Mouse (Mus musculus) forebrain, postnatal 0 days (tissue): Measurements from ENCODE around the gene Xylb. TPM values are rescaled to one million over a fixed set of nuclear protein-coding genes. Genes with fewer than 3 reads are reported as not detected.

ENCODE experiments used
- ATAC-seq: fragments of 200-750 bp; cut with Nextera tagmentation; 2 replicates; pipeline ENCODE4 v1.8.0; 2017; ENCODE audit warnings: mild to moderate bottlenecking, moderate library complexity
- DNase-seq: peaks from one replicate; pipeline ENCODE4 v3.0.0-alpha.2; 2015
- H3K27ac ChIP-seq: fragments of 300-500 bp; sonication (generic); 2 replicates; pipeline ENCODE4 v1.5.1; 2014; ENCODE audit warnings: low read depth, mild to moderate bottlenecking, antibody characterized with exemption, low read length, moderate library complexity, mixed read lengths
- H3K27me3 ChIP-seq: fragments of 300-500 bp; sonication (generic); 2 replicates; pipeline ENCODE4 v1.6.1; 2014; ENCODE audit warnings: mild to moderate bottlenecking, low read length, mixed read lengths; ENCODE audit not compliant: insufficient read depth
- H3K36me3 ChIP-seq: fragments of 300-500 bp; sonication (generic); 2 replicates; pipeline ENCODE4 v1.6.1; 2014; ENCODE audit warnings: mild to moderate bottlenecking, moderate library complexity; ENCODE audit not compliant: insufficient read depth
- H3K4me1 ChIP-seq: fragments of 300-500 bp; sonication (generic); 2 replicates; pipeline ENCODE4 v1.6.1; 2014; ENCODE audit warnings: antibody characterized with exemption; ENCODE audit not compliant: insufficient read depth
- H3K4me2 ChIP-seq: fragments of 300-500 bp; sonication (generic); 2 replicates; pipeline ENCODE4 v1.6.1; 2014; ENCODE audit warnings: low read depth, mild to moderate bottlenecking, moderate library complexity
- H3K4me3 ChIP-seq: fragments of 300-500 bp; sonication (generic); 2 replicates; pipeline ENCODE4 v1.5.1; 2014; ENCODE audit warnings: low read depth, low read length, mixed read lengths
- H3K9ac ChIP-seq: fragments of 300-500 bp; sonication (generic); 2 replicates; pipeline ENCODE4 v1.6.1; 2014; ENCODE audit warnings: mild to moderate bottlenecking
- H3K9me3 ChIP-seq: fragments of 300-500 bp; sonication (generic); 2 replicates; pipeline ENCODE4 v1.6.1; 2016; ENCODE audit warnings: low read length
- CTCF ChIP-seq: sonication (generic); IDR thresholded peaks from 2 replicates; pipeline ENCODE4 v1.5.1; 2016; ENCODE audit warnings: antibody characterized with exemption, control low read depth, low read depth
- WGBS: fragments of 180-500 bp; shearing (Covaris S2); extraction: QIAGEN DNeasy Blood & Tissue Kit; methylation state at CpG from one replicate; pipeline ENCODE4 v1.1.7; 2014; 5-methylcytosine and 5-hydroxymethylcytosine counted together
- polyA plus RNA-seq: library from polyadenylated mRNA; unstranded; fragments of >200 nt; fragmentation: Nextera tagmentation; extraction: Ambion mirVana; gene quantifications from 2 replicates; pipeline ENCODE4 v1.2.1, GENCODE M21; 2015
- total RNA-seq: library from RNA; depleted of rRNA; stranded (reverse); fragments of >200 nt; gene quantifications from 2 replicates; pipeline ENCODE4 v1.2.3, GENCODE M21; 2014; rRNA removed

Gene Xylb
- total and polyA plus RNA-seq, 2 experiments from 2014 or later = 3.7 to 5.0 TPM

DNA sequence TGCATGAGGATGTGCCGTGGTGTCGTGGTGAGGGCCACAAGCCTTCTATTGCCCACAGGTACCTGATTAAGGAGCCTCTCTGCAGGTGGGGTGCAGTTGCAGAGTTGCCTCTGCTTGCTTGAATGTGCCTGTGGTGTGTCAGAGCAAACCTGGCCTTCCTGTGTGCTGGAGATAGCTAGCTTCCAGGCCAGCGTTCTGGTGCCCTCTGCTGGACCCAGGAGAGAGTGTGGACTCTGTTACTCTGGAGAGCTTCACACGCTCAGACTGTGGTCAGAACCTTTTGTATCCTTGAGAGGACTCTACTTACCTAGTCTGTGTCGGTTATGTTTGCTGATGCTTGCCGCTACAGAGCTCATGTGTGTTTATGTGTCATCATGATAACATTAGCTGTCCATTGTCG is 73.1 kb downstream of the Xylb start:
- peak; percentile 86 for ATAC-seq

DNA sequence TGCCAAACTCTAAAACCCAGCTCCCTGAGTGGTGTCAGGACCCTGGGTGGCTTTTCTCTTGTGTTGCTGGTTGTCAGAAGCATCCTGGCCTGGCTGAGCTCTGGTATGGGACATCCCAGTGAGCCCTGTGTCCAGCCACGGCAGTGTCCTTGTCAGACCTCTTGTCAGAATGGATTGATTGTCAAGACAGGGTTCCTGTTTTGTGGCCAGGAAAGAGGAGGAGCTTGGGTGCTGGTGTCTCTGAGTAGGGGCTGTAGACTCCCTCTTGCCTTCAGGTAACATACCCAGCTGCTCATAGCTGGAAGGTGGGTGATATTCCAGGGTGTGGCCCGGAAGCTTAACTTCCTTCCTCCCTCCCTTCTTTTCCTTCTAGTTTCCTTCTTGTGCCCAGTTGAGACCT is 78.7 kb downstream of the Xylb start:
- 83% methylated on average over 2 of the region's 2 CpGs for WGBS
- Histone ChIP-seq H3K4me3 (no peak overlapping the region), H3K9ac (no peak overlapping the region), H3K27ac (no peak overlapping the region), H3K36me3 (peaks cover 57% of the 10 kb centered on the region), H3K9me3 (no peaks in the 10 kb centered on the region), H3K4me1 (no peaks in the 10 kb centered on the region), H3K4me2 (no peak overlapping the region), H3K27me3 (no peaks in the 10 kb centered on the region)
- no peak for ATAC-seq
- TF ChIP-seq CTCF = no peak
- DNase-seq = no peak

More for the DNA sequence above, 73.1 kb downstream of the Xylb start:
- no peaks in the 10 kb centered on the region for H3K27me3 ChIP-seq
- H3K4me3 ChIP-seq = no peak overlapping the region
- no peak overlapping the region for H3K4me2 ChIP-seq
- no peaks in the 10 kb centered on the region for H3K9me3 ChIP-seq
- H3K4me1 ChIP-seq = no peaks in the 10 kb centered on the region
- H3K9ac ChIP-seq = no peak overlapping the region
- H3K36me3 ChIP-seq = peaks cover 56% of the 10 kb centered on the region
- H3K27ac ChIP-seq = no peak overlapping the region
- 49% methylated on average over 7 of the region's 7 CpGs for WGBS
- TF ChIP-seq CTCF = peak; percentile 92
- peak; percentile 79 for DNase-seq

DNA sequence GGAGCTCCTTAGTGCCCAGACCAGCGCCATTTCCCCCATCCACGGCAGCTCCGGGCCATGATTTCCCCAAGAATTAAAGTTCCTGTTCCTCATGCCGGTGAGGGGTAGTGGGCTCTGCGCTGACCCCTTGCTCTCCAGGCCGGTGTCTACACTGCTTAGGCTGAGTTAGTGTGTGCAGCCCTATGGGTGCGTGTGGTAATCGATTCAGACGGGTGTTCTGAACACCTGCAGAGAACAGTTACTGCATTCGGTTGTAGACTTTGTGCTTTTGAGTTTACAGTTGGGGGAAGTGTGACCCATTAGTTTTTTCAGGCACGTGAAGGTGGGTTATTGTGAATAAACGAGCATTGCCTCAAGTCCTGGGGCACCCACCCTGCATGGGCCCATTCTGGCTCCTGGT is 80.9 kb downstream of the Xylb start:
- no peak overlapping the region for H3K27ac ChIP-seq
- no peaks in the 10 kb centered on the region for H3K27me3 ChIP-seq
- H3K9me3 ChIP-seq = no peaks in the 10 kb centered on the region
- H3K36me3 ChIP-seq = peaks cover 45% of the 10 kb centered on the region
- H3K4me1 ChIP-seq = no peaks in the 10 kb centered on the region
- H3K9ac ChIP-seq = no peak overlapping the region
- WGBS = 92% methylated on average over 12 of the region's 12 CpGs
- no peak overlapping the region for H3K4me2 ChIP-seq
- no peak for TF ChIP-seq CTCF
- ATAC-seq = no peak
- DNase-seq = no peak
- H3K4me3 ChIP-seq = no peak overlapping the region

DNA sequence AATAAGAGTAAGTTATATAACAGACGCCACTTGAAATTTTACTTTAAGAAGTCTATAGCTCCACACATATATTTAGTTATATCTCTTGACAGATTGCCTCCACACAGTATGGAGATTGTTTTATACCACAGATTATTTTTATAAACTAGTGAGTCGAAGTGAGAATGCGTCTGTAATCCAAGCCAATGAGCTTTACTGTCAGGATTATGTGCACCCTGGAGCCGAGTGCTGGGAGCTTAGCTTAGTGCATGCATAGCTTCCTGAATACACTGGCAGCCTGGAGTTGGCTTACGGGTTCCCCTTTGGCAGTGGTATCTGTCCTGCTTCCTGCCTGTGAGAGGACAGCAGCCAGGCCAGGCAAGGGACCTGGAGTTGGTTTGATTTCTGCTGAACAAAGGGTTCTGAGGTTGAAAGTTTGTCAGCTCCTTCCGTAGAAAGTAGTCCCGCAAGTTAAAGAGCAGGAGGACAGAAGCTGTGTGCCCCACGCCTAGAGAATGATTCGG is 81.4 kb downstream of the Xylb start:
- 91% methylated on average over 9 of the region's 9 CpGs for WGBS
- ATAC-seq = no peak
- Histone ChIP-seq H3K27me3 (no peaks in the 10 kb centered on the region), H3K9me3 (no peaks in the 10 kb centered on the region), H3K27ac (no peak overlapping the region), H3K4me2 (no peak overlapping the region), H3K36me3 (peaks cover 40% of the 10 kb centered on the region), H3K9ac (no peak overlapping the region), H3K4me3 (no peak overlapping the region), H3K4me1 (no peaks in the 10 kb centered on the region)
- no peak for DNase-seq
- TF ChIP-seq CTCF = no peak

Other genes with a start within 250 kb of the Xylb start
- 2.0 and 2.1 TPM in 2 replicates for gene Acaa1b, start 200.3 kb upstream of the Xylb start, total RNA-seq
- gene Acaa1b, start 200.3 kb upstream of the Xylb start, polyA plus RNA-seq = 2.2 and 2.7 TPM in 2 replicates
- gene Gm47289, start 198.2 kb upstream of the Xylb start, total RNA-seq = not detected in 2 replicates
- gene Gm47289, start 198.2 kb upstream of the Xylb start, polyA plus RNA-seq = not detected in 2 replicates
- gene Slc22a13, start 148.3 kb upstream of the Xylb start, total RNA-seq = not detected in 2 replicates
- gene Slc22a13, start 148.3 kb upstream of the Xylb start, polyA plus RNA-seq = not detected in 2 replicates
- gene Oxsr1, start 35.0 kb upstream of the Xylb start, total RNA-seq = 48.8 and 57.5 TPM in 2 replicates
- 7.2 and 8.8 TPM in 2 replicates for gene Oxsr1, start 35.0 kb upstream of the Xylb start, polyA plus RNA-seq
- 121 and 130 TPM in 2 replicates for gene Acaa1a, start 17.7 kb upstream of the Xylb start, total RNA-seq
- 81.8 and 86.6 TPM in 2 replicates for gene Acaa1a, start 17.7 kb upstream of the Xylb start, polyA plus RNA-seq
- 4.0 and 5.8 TPM in 2 replicates for gene Myd88, start 16.0 kb upstream of the Xylb start, total RNA-seq
- gene Myd88, start 16.0 kb upstream of the Xylb start, polyA plus RNA-seq = 5.2 and 5.3 TPM in 2 replicates
- gene Slc22a14, start 8.2 kb downstream of the Xylb start, total RNA-seq = 0.08 TPM in 1 of 2 replicates, not detected in the other
- gene Slc22a14, start 8.2 kb downstream of the Xylb start, polyA plus RNA-seq = not detected in 2 replicates
- 13.4 and 26.7 TPM in 2 replicates for gene Acvr2b, start 44.7 kb downstream of the Xylb start, total RNA-seq
- 9.7 and 23.2 TPM in 2 replicates for gene Acvr2b, start 44.7 kb downstream of the Xylb start, polyA plus RNA-seq
- gene Exog, start 87.6 kb downstream of the Xylb start, total RNA-seq = 26.6 and 26.9 TPM in 2 replicates
- gene Exog, start 87.6 kb downstream of the Xylb start, polyA plus RNA-seq = 28.6 and 39.7 TPM in 2 replicates
- 3.4 and 8.2 TPM in 2 replicates for gene Scn5a, start 221.6 kb downstream of the Xylb start, total RNA-seq
- gene Scn5a, start 221.6 kb downstream of the Xylb start, polyA plus RNA-seq = 0.40 and 0.77 TPM in 2 replicates